Mouse (Mus musculus) hindbrain, embryonic 14.5 days (tissue): ENCODE results near the gene Apoa4. TPM values are rescaled to one million over a fixed set of nuclear protein-coding genes. Genes with fewer than 3 reads are reported as not detected.

Source experiments
- ATAC-seq: fragments of 200-750 bp; cut with Nextera tagmentation; 2 replicates; pipeline ENCODE4 v1.8.0; 2017; ENCODE audit warnings: moderate number of reproducible peaks, mild to moderate bottlenecking, moderate TSS enrichment, moderate library complexity; ENCODE audit not compliant: low FRiP score
- DNase-seq: peaks from one replicate; pipeline ENCODE4 v3.0.0-alpha.2; 2015; ENCODE audit warnings: low spot score
- H3K27ac ChIP-seq: fragments of 300-500 bp; sonication (generic); 2 replicates; pipeline ENCODE4 v1.5.1; 2014; ENCODE audit warnings: mild to moderate bottlenecking, moderate library complexity
- H3K27me3 ChIP-seq: fragments of 300-500 bp; sonication (generic); 2 replicates; pipeline ENCODE4 v1.6.1; 2014; ENCODE audit warnings: mild to moderate bottlenecking, low read length, mixed read lengths; ENCODE audit not compliant: control insufficient read depth, insufficient read depth
- H3K36me3 ChIP-seq: fragments of 300-500 bp; sonication (generic); replicated peaks from 2 replicates; pipeline ENCODE4 v1.6.1; 2014; ENCODE audit not compliant: control insufficient read depth, insufficient read depth
- H3K4me1 ChIP-seq: fragments of 300-500 bp; sonication (generic); replicated peaks from 2 replicates; pipeline ENCODE4 v1.6.1; 2014; ENCODE audit warnings: antibody characterized with exemption, low read length, mixed read lengths; ENCODE audit not compliant: control insufficient read depth, insufficient read depth
- H3K4me2 ChIP-seq: fragments of 300-500 bp; sonication (generic); replicated peaks from 2 replicates; pipeline ENCODE4 v1.6.1; 2014; ENCODE audit warnings: mild to moderate bottlenecking, moderate library complexity
- H3K4me3 ChIP-seq: fragments of 300-500 bp; sonication (generic); replicated peaks from 2 replicates; pipeline ENCODE4 v1.5.1; 2014; ENCODE audit warnings: mild to moderate bottlenecking, low read length
- H3K9ac ChIP-seq: fragments of 300-500 bp; sonication (generic); 2 replicates; pipeline ENCODE4 v1.6.1; 2014
- H3K9me3 ChIP-seq: fragments of 300-500 bp; sonication (generic); 2 replicates; pipeline ENCODE4 v1.6.1; 2016; ENCODE audit warnings: low read length; ENCODE audit not compliant: control insufficient read depth
- WGBS: fragments of 180-500 bp; shearing (Covaris S2); extraction: QIAGEN DNeasy Blood & Tissue Kit; methylation state at CpG from one replicate; pipeline ENCODE4 v1.1.7; 2014; 5-methylcytosine and 5-hydroxymethylcytosine counted together
- polyA plus RNA-seq: library from polyadenylated mRNA; unstranded; fragments of >200 nt; fragmentation: Nextera tagmentation; extraction: Ambion mirVana; gene quantifications from 2 replicates; pipeline ENCODE4 v1.2.1, GENCODE M21; 2014

Apoa4 gene
- polyA plus RNA-seq, 1 experiment from 2014 or later: not detected

DNA sequence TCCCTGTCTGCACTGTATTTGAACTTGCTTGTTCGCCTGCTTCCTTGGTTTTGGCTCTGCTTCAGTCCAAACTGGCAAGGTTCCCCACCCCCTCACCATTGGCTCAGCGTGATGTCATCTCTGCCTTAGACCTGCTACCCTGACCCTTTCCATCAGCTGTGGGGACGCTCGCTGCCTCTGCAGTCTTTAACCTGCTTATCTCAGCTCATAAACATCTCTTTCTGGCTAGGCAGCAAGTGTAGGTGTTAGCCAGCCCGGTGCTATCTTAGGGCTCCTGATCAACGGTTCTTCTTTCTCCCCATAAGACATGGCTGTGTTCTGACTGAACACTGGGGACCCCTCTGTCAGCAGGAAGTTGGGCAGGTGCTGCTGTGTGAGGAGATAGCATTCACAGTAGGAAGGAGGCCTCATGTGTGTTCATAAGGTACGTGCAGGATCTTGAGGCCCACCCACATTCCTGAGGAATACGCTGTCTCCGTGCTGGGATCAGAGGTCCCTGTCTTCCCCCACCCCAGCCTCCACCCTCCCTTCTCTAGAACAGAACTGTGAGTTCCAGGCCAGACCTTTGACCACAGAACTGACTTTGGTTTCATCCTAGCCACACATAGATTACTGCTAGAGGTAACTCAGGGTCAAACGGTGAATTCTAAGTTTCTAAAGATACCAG, 33.5 kb upstream of the Apoa4 start:
- WGBS: 86% methylated on average over 10 of the region's 10 CpGs
- H3K9ac ChIP-seq: no peak overlapping the region

DNA sequence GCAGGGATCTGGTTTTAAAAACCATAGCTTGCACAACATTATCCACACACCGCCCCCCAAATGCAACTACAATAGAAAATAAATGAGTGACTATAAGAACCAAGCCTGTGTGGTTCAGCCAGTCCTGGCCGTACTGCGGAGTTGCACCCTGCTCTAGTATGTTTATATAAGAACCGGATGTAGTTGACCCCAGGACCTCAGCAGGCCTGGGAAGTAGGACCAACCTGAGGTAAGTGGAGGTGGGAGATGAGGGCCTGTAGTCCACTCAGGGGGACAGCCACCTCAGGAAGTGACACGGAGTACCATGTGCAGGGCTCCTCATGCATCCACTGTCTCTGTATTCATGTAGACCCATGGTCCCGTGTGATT, 33.0 kb upstream of the Apoa4 start:
- Histone ChIP-seq H3K27ac (no peak overlapping the region), H3K27me3 (no peaks in the 10 kb centered on the region), H3K4me1 (no peaks in the 10 kb centered on the region), H3K9ac (no peak overlapping the region), H3K9me3 (no peaks in the 10 kb centered on the region), H3K4me3 (no peak overlapping the region), H3K4me2 (no peak overlapping the region), H3K36me3 (peaks cover 93% of the 10 kb centered on the region)
- ATAC-seq (no peak), DNase-seq (no peak)
- WGBS: 91% methylated on average over 6 of the region's 6 CpGs

More for the DNA sequence above, 33.5 kb upstream of the Apoa4 start:
- H3K27me3 ChIP-seq: no peaks in the 10 kb centered on the region
- no peaks in the 10 kb centered on the region for H3K9me3 ChIP-seq
- H3K4me1 ChIP-seq: no peaks in the 10 kb centered on the region
- DNase-seq (no peak), ATAC-seq (no peak)
- H3K27ac ChIP-seq: no peak overlapping the region
- no peak overlapping the region for H3K4me2 ChIP-seq
- no peak overlapping the region for H3K4me3 ChIP-seq
- peaks cover 93% of the 10 kb centered on the region for H3K36me3 ChIP-seq

DNA sequence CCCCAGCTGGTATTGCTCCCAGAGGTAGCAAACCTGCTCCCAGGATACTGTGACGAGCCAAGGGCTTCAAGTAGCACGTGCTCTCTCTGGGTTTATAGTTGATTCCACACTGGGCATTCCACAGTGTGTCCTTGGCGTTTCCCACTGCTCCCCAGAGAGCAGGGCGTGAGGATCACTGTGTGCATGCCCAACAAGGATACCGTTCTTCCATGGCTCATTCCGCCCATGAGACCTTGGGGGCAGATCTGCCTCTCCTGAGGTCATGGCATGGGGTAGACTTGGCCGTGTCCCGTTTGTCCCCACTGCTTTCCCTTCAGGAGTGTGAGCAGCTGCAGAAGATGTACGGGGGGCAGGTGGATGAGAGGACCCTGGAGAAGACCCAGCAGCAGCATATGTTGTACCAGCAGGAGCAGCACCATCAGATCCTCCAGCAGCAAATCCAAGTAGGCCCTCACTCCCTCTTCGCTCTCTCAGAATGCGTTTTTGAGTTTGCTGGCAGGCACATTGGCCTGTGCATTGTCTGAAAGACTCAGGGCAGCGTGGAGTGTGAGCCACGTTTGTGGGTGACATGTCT, 32.0 kb upstream of the Apoa4 start:
- no peak overlapping the region for H3K27ac ChIP-seq
- ATAC-seq (no peak), DNase-seq (no peak)
- peaks cover 98% of the 10 kb centered on the region for H3K36me3 ChIP-seq
- no peak overlapping the region for H3K9ac ChIP-seq
- H3K27me3 ChIP-seq: no peaks in the 10 kb centered on the region
- H3K4me1 ChIP-seq: no peaks in the 10 kb centered on the region
- H3K4me2 ChIP-seq: no peak overlapping the region
- H3K4me3 ChIP-seq: no peak overlapping the region
- WGBS: 83% methylated on average over 13 of the region's 13 CpGs
- H3K9me3 ChIP-seq: no peaks in the 10 kb centered on the region

DNA sequence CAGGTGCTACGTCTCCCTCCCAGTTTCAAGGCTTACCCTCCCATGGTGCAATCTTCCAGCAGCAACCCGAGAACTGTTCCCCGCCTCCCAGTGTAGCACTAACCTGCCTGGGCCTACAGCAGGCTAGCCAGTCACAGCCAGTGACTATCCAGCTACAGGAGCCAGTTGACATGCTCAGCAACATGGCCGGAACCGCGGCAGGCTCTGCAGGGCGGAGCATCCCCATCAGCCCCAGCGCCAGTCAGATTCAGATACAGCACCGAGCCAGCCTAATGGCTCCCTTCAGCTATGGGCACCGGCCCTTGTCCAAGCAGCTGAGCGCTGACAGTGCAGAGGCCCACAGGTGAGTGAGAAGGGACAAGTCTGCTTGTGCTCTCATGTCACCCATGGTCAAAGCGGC, 30.0 kb upstream of the Apoa4 start:
- H3K36me3 ChIP-seq: peaks cover 86% of the 10 kb centered on the region
- WGBS: 96% methylated on average over 12 of the region's 12 CpGs
- H3K4me1 ChIP-seq: no peaks in the 10 kb centered on the region
- H3K9me3 ChIP-seq: no peaks in the 10 kb centered on the region
- H3K27me3 ChIP-seq: no peaks in the 10 kb centered on the region
- no peak overlapping the region for H3K4me3 ChIP-seq
- H3K9ac ChIP-seq: no peak overlapping the region
- ATAC-seq: no peak
- no peak overlapping the region for H3K4me2 ChIP-seq
- no peak overlapping the region for H3K27ac ChIP-seq
- no peak for DNase-seq

DNA sequence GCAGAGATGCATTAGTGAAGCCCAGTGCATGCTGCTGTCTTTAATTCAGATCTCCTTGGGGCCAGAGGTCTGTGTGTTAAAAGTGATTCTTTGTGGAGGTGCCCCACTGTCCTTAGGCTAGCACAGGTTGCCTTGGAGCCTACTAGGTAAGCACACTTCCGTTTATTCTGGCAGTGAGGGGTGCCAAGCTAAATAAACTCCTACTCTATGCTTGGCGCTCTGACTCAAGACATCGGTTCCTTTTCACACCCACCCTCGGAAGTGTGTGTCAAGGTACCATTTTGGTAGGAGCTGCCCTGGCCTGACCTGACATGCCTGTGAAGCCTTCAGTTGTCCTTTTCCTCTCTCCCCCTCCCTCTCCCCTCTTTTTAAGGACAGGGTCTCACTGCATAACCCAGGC, 26.2 kb upstream of the Apoa4 start:
- no peak overlapping the region for H3K4me3 ChIP-seq
- WGBS: 92% methylated on average over 4 of the region's 4 CpGs
- no peak overlapping the region for H3K9ac ChIP-seq
- DNase-seq (no peak), ATAC-seq (no peak)
- peaks cover 61% of the 10 kb centered on the region for H3K36me3 ChIP-seq
- H3K4me1 ChIP-seq: no peaks in the 10 kb centered on the region
- H3K9me3 ChIP-seq: no peaks in the 10 kb centered on the region
- no peaks in the 10 kb centered on the region for H3K27me3 ChIP-seq
- no peak overlapping the region for H3K4me2 ChIP-seq
- no peak overlapping the region for H3K27ac ChIP-seq

DNA sequence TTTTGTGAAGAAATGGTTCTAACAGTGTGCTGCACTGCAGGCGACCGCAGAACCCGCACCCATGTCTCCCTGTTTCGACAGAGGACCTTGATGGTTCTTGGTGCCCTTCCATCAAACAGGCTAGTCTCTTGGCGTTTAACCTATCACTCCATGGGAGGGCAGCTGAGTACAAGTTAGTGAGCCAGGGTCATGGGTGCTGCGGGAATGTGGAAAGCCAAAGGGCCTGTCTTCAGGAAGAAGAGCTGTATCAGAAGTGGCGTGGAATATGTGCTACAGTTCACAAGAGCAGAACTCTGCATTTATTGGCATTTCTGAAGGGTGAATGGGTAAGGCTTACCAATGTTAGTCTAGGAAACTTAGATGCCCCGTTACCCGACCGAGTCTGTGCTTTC, 25.6 kb upstream of the Apoa4 start:
- H3K4me2 ChIP-seq: no peak overlapping the region
- H3K36me3 ChIP-seq: peaks cover 61% of the 10 kb centered on the region
- no peak overlapping the region for H3K4me3 ChIP-seq
- no peak overlapping the region for H3K27ac ChIP-seq
- no peak for DNase-seq
- H3K9ac ChIP-seq: no peak overlapping the region
- ATAC-seq: no peak
- WGBS: 96% methylated on average over 10 of the region's 10 CpGs
- no peaks in the 10 kb centered on the region for H3K4me1 ChIP-seq
- H3K9me3 ChIP-seq: no peaks in the 10 kb centered on the region
- no peaks in the 10 kb centered on the region for H3K27me3 ChIP-seq

DNA sequence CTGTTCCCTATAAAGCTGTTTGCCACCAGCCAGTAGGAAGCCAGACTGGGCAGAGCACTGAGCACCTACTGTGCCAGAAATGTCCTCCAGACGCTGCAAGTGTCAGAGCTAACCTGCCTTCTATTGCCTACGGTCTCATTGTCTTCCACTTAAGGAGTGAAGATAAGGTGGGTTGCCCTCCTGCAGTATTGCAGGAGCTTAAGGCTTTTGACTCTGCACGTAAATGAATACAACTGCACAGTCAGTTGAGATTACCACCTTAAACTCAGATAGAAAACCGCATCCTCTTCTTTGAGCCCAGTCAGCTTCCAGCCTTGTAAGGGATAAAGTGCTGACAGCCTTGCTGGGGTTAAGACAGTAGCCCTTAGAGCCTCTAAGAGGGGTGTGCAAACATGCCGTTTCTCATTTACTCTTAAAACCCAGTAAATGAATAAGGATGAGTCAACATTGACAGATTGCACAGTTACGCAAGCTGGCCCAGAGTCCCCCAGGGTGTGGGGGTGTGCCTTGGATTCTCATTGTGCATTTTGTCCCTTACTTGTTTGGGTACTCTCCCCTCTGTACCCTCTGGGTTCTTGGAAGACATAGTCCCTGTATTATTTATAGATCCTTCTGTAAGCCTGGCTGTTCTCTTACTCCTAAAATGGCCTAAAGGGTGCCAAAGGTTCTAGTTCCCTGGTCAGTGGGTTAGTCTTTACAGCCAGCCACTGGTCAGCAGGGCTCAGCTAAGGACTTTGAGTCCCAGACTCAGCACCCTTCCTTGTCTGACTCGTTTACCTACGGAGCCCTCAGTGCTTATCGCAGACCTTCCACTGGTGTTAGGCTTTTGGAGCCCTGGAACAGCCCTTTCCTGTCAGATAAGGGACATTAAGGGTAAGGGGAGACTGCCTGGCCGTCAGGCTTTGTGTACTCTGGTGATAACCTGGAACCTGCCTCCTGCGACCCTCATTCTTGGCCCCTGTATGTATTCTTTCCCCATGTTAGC, 24.9 kb upstream of the Apoa4 start:
- Histone ChIP-seq H3K9me3 (no peaks in the 10 kb centered on the region), H3K4me3 (no peak overlapping the region), H3K4me2 (no peak overlapping the region), H3K27ac (no peak overlapping the region), H3K27me3 (no peaks in the 10 kb centered on the region), H3K9ac (no peak overlapping the region), H3K4me1 (no peaks in the 10 kb centered on the region), H3K36me3 (peaks cover 61% of the 10 kb centered on the region)
- WGBS: 85% methylated on average over 11 of the region's 11 CpGs
- DNase-seq (no peak), ATAC-seq (no peak)

DNA sequence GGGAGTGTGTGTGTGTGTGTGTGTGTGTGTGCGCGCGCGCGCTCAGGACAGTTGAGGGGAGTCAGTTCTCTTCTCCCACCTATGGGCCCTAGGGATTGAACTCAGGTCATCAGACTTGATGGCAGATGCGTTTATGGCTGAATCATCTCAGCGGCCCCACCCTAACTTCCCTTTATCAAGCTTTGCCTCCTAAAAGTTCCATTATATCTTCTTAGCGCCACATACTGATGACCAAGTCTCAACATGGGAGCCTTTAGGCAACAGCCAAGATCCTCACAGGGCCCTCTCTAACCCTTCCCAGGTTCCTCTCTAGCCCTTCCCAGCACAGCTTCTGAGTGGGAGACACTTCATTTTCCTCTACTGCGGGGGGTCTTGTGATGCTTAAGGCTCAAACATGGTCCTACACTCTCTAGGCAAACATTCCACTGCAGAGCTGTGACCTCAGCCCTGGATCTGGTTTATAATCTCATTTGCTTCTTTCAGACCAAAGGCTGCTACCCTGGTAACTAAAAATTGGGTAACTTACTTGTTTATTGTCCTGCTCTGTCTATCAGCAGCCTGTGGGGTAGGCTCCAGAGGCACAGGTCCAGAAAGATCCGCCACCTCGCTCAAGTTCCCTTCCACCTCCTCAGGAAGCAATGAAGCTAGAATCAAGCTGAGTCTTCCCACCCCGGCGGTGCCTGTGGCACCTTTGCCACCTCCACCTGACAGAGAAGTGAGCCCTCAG, 23.6 kb upstream of the Apoa4 start:
- Histone ChIP-seq H3K27me3 (no peaks in the 10 kb centered on the region), H3K4me2 (no peak overlapping the region), H3K9me3 (no peaks in the 10 kb centered on the region), H3K9ac (no peak overlapping the region), H3K4me1 (no peaks in the 10 kb centered on the region), H3K4me3 (no peak overlapping the region), H3K36me3 (peaks cover 61% of the 10 kb centered on the region), H3K27ac (no peak overlapping the region)
- DNase-seq: no peak
- 96% methylated on average over 13 of the region's 13 CpGs for WGBS
- no peak for ATAC-seq

DNA sequence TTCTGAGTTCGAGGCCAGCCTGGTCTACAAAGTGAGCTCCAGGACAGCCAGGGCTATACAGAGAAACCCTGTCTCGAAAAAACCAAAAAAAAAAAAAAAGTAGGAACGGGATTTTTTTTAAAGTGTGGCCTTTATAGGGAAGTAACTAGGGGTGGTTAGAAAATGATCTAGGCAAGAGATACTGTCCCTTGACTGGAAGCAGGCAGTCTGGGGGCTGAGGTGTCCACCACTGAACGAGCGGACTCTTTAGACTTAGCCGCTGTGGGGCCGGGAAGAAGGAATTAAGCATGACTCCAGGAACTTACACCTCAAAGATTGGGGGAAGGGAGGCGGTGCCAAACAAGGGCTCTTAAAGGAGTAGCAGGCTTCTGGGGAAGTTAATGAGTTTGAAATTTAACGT, 22.3 kb upstream of the Apoa4 start:
- Histone ChIP-seq H3K4me3 (no peak overlapping the region), H3K9ac (no peak overlapping the region), H3K27ac (no peak overlapping the region), H3K4me2 (no peak overlapping the region), H3K27me3 (no peaks in the 10 kb centered on the region), H3K9me3 (no peaks in the 10 kb centered on the region), H3K4me1 (no peaks in the 10 kb centered on the region), H3K36me3 (peaks cover 57% of the 10 kb centered on the region)
- ATAC-seq (no peak), DNase-seq (no peak)
- 89% methylated on average over 9 of the region's 9 CpGs for WGBS
